Mouse (Mus musculus) embryonic fibroblast, embryonic 13.5 days (primary cell): Measurements from ENCODE around the gene Atrnl1. TPM values are rescaled to one million over a fixed set of nuclear protein-coding genes. Genes with fewer than 3 reads are reported as not detected.
"Not testable (repeated sequence)": the region's sequence is repeated elsewhere in the genome, so short reads cannot be mapped to it uniquely, and the experiment has no call there.

Source experiments
- H3K27ac ChIP-seq: 2 replicates; pipeline ENCODE4 v1.5.1; 2012; ENCODE audit warnings: low read length, control low read depth, inconsistent platforms; ENCODE audit not compliant: insufficient read depth
- H3K4me1 ChIP-seq: 2 replicates; pipeline ENCODE4 v1.6.1; 2011; ENCODE audit warnings: low read length; ENCODE audit not compliant: control insufficient read depth, insufficient read depth
- H3K4me3 ChIP-seq: 2 replicates; pipeline ENCODE4 v1.5.1; 2011; ENCODE audit warnings: mild to moderate bottlenecking, control low read depth, low read length; ENCODE audit not compliant: insufficient read depth
- CTCF ChIP-seq: IDR thresholded peaks from 2 replicates; pipeline ENCODE4 v1.5.1; 2011; ENCODE audit warnings: mild to moderate bottlenecking, control low read depth, low read length, moderate library complexity, borderline replicate concordance; ENCODE audit not compliant: insufficient read depth
- POLR2A ChIP-seq: IDR thresholded peaks from 2 replicates; pipeline ENCODE4 v1.6.1; 2011; ENCODE audit warnings: low read depth, mild to moderate bottlenecking, control low read depth, low read length, moderate library complexity
- polyA plus RNA-seq: library from polyadenylated mRNA; stranded (reverse); fragments of >200 nt; gene quantifications from 2 replicates; pipeline ENCODE4 v1.2.4, GENCODE M21; 2011; ENCODE audit warnings: low read depth; ENCODE audit not compliant: missing spikeins, insufficient read length

Atrnl1 gene
- polyA plus RNA-seq, 1 experiment, result 29.4 TPM

GRCm38 (mm10) chr19:58029661-58030060 lies 418.8 kb downstream of the Atrnl1 start:
- Histone ChIP-seq H3K4me3 (no peak overlapping the region), H3K27ac (no peak overlapping the region), H3K4me1 (no peaks in the 10 kb centered on the region)
- no peak for TF ChIP-seq CTCF
- no peak for TF ChIP-seq POLR2A

- Histone ChIP-seq H3K4me1 (no peaks in the 10 kb centered on the region), H3K27ac (no peak overlapping the region), H3K4me3 (no peak overlapping the region)
- TF ChIP-seq CTCF, result no peak
- no peak for TF ChIP-seq POLR2A
Measured at GRCm38 (mm10) chr19:58033241-58033640, 422.4 kb downstream of the Atrnl1 start.

GRCm38 (mm10) chr19:58036166-58036565 lies 425.3 kb downstream of the Atrnl1 start:
- no peak for TF ChIP-seq POLR2A
- TF ChIP-seq CTCF, result no peak
- H3K27ac ChIP-seq, result no peak overlapping the region
- H3K4me3 ChIP-seq, result no peak overlapping the region
- no peaks in the 10 kb centered on the region for H3K4me1 ChIP-seq

GRCm38 (mm10) chr19:58043120-58043519 lies 432.3 kb downstream of the Atrnl1 start:
- Histone ChIP-seq H3K27ac (no peak overlapping the region), H3K4me3 (no peak overlapping the region), H3K4me1 (peaks cover 11% of the 10 kb centered on the region)
- TF ChIP-seq POLR2A, result no peak
- no peak for TF ChIP-seq CTCF

- TF ChIP-seq CTCF, result no peak
- no peak for TF ChIP-seq POLR2A
- H3K27ac ChIP-seq, result no peak overlapping the region
- H3K4me1 ChIP-seq, result peaks cover 11% of the 10 kb centered on the region
- no peak overlapping the region for H3K4me3 ChIP-seq
Measured at GRCm38 (mm10) chr19:58043550-58043949, 432.7 kb downstream of the Atrnl1 start.

- Histone ChIP-seq H3K27ac (no peak overlapping the region), H3K4me1 (peaks cover 11% of the 10 kb centered on the region), H3K4me3 (no peak overlapping the region)
- no peak for TF ChIP-seq POLR2A
- no peak for TF ChIP-seq CTCF
Measured at GRCm38 (mm10) chr19:58044816-58045215, 434.0 kb downstream of the Atrnl1 start.

- Histone ChIP-seq H3K4me1 (peaks cover 11% of the 10 kb centered on the region), H3K4me3 (no peak overlapping the region), H3K27ac (no peak overlapping the region)
- TF ChIP-seq POLR2A (no peak), CTCF (no peak)
Measured at GRCm38 (mm10) chr19:58046656-58047055, 435.8 kb downstream of the Atrnl1 start.

- not testable (repeated sequence) for H3K4me1 ChIP-seq, H3K4me3 ChIP-seq, H3K27ac ChIP-seq
Measured at GRCm38 (mm10) chr19:58050410-58050809, 439.6 kb downstream of the Atrnl1 start.

GRCm38 (mm10) chr19:58050986-58051385 lies 440.2 kb downstream of the Atrnl1 start:
- TF ChIP-seq CTCF (no peak), POLR2A (no peak)
- no peak overlapping the region for H3K27ac ChIP-seq
- no peaks in the 10 kb centered on the region for H3K4me1 ChIP-seq
- H3K4me3 ChIP-seq, result no peak overlapping the region

- TF ChIP-seq CTCF (no peak), POLR2A (no peak)
- no peak overlapping the region for H3K27ac ChIP-seq
Measured at GRCm38 (mm10) chr19:58051905-58052304, 441.1 kb downstream of the Atrnl1 start.

GRCm38 (mm10) chr19:58052444-58053135 lies 441.8 kb downstream of the Atrnl1 start:
- TF ChIP-seq CTCF (no peak), POLR2A (no peak)
- Histone ChIP-seq H3K27ac (no peak overlapping the region), H3K4me1 (no peaks in the 10 kb centered on the region), H3K4me3 (no peak overlapping the region)

More at GRCm38 (mm10) chr19:58051905-58052304, 441.1 kb downstream of the Atrnl1 start:
- H3K4me3 ChIP-seq, result no peak overlapping the region
- no peaks in the 10 kb centered on the region for H3K4me1 ChIP-seq
